Mouse (Mus musculus): ENCODE measurements around the gene Iqsec1.

DNA sequence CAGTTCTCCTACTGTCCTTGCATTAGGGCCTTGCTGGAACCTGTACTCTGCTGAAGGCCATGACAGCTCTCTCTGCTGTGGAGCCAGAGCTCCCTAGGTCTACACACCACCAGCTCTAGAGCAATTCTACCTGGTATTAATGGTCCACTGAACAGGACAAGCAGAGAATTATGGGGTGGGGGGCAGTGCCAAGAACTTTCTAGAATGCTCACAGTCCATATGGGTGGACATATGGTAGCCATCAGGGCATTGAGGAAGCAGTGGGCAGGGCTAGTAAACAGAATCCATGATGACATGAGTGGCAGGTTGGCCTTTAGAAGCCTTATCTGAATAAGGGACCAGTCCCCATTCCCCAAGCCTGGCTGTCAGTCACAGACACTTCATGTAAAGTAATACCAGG lies 197.6 kb downstream of the Iqsec1 start:
- TF ChIP-seq POLR2A (IDR thresholded peaks at IDR 0.05; ENCODE audit: low read depth, low read length) (no peak), CTCF (IDR thresholded peaks at IDR 0.05; ENCODE audit: extremely low read depth, insufficient read depth, insufficient read length, insufficient replicate concordance) (no peak)

Measured in spleen, adult 2 months (tissue).